Mouse (Mus musculus): Measurements from ENCODE around the gene Ppp1r3g.
A peak's percentile ranks its signal among the peaks of the same experiment; 100 is the strongest.

Gene Ppp1r3g

GRCm38 (mm10) chr13:35958539-35958938 lies at the start of gene Ppp1r3g:
Gene Ppp1r3g, plus strand, starts transcription at chr13:35958839.
- no peaks in the 10 kb centered on the region for H3K36me3 ChIP-seq (ENCODE audit: control insufficient read depth, insufficient read depth, low read length, poor library complexity, severe bottlenecking)
- DNase-seq (ENCODE audit: low read depth, low spot score), result no peak
- H3K27me3 ChIP-seq (ENCODE audit: control insufficient read depth, insufficient read depth, low read length, poor library complexity, severe bottlenecking), result no peaks in the 10 kb centered on the region

DNA sequence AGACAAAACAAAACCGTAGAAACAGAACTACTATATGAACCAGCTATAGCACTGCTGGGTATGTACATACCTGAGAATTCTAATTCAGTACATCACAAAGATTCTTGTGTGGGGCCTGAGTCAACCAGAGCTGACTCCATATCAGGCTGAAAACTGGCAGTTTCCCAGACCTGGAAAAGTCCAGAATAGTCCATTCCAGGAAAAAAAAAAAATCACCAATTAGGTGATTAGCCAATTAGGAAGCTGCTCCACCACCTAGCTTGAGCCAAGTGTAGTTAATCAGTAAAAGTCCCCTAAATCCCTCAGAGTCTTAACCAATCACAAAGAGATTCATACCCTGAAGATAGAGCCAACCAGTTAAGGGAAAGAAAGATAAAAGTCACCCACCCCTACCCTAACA lies 47.2 kb upstream of the Ppp1r3g start:
- DNase-seq (ENCODE audit: low read depth, low spot score), result no peak
- Histone ChIP-seq H3K27me3 (ENCODE audit: control insufficient read depth, insufficient read depth, low read length, poor library complexity, severe bottlenecking) (no peaks in the 10 kb centered on the region; the same call in 1 of the 2 replicates), H3K36me3 (ENCODE audit: control insufficient read depth, insufficient read depth, low read length, poor library complexity, severe bottlenecking) (no peaks in the 10 kb centered on the region)

DNA sequence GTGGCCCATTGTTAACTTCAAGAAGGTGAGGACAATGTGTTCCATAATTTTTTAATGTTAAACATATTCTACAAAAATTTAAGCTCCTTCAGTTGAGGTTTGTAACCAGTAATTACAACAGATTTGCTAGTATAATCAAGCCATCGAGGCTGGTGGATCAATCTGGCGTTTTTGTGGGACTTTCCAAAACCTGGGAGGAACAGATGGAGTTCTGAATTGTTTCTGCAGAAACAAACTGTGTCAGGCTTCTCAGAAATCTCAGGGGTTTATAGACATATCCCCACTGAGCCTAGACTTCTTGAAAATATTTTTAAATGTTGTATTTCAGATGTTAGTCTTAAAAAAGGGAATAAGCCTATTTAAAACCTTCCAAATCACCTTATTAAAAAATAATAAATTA lies 20.6 kb upstream of the Ppp1r3g start:
- no peak for DNase-seq (ENCODE audit: low read depth, low spot score)

DNA sequence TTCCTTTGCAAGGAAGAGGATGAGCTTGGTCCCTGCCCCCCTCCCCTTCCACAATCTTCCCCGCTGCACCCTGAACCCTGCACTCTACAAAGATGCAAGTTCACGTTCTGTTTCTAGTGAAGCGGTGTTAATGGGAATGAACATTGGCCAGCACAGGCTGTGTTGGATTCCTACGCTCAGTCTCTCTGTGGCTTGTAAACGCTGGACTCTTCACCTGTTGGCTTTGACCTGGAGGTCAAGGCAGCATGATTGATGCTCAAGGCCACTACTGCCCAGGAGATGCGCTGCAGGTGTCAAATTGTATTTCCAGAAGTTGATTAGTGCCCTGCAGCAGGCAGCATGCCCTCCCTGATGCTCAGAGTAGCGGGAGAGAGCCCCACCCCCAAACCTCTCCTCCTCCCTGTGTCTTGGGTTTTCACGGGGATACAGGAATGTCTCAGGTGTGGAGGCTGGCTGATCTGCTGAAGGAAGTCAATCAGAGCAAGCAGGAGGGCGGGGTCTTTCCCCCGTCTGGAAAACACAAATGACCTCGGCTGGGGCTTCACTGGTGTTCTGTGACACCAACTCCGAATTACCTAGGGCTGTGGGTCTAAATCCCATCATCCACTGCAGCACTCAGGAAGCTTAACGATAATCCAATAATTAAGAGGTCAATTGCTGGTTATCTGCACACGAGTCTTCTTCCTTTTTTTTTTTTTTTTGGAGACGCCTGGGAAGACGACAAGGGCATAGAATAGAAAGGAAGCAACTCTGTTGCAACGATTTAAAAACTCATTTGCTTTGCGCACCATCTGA lies 18.6 kb upstream of the Ppp1r3g start:
- H3K27me3 ChIP-seq (ENCODE audit: control insufficient read depth, insufficient read depth, low read length, poor library complexity, severe bottlenecking), result no peaks in the 10 kb centered on the region
- DNase-seq (ENCODE audit: low read depth, low spot score), result no peak

More for the DNA sequence above, 20.6 kb upstream of the Ppp1r3g start:
- no peaks in the 10 kb centered on the region for H3K27me3 ChIP-seq (ENCODE audit: control insufficient read depth, insufficient read depth, low read length, poor library complexity, severe bottlenecking)
- H3K36me3 ChIP-seq (ENCODE audit: control insufficient read depth, insufficient read depth, low read length, poor library complexity, severe bottlenecking), result no peaks in the 10 kb centered on the region

GRCm38 (mm10) chr13:35940934-35941333 lies 17.7 kb upstream of the Ppp1r3g start:
- DNase-seq (ENCODE audit: low read depth, low spot score), result no peak
- H3K27me3 ChIP-seq (ENCODE audit: control insufficient read depth, insufficient read depth, low read length, poor library complexity, severe bottlenecking), result no peaks in the 10 kb centered on the region

More for the DNA sequence above, 18.6 kb upstream of the Ppp1r3g start:
- no peaks in the 10 kb centered on the region for H3K36me3 ChIP-seq (ENCODE audit: control insufficient read depth, insufficient read depth, low read length, poor library complexity, severe bottlenecking)

DNA sequence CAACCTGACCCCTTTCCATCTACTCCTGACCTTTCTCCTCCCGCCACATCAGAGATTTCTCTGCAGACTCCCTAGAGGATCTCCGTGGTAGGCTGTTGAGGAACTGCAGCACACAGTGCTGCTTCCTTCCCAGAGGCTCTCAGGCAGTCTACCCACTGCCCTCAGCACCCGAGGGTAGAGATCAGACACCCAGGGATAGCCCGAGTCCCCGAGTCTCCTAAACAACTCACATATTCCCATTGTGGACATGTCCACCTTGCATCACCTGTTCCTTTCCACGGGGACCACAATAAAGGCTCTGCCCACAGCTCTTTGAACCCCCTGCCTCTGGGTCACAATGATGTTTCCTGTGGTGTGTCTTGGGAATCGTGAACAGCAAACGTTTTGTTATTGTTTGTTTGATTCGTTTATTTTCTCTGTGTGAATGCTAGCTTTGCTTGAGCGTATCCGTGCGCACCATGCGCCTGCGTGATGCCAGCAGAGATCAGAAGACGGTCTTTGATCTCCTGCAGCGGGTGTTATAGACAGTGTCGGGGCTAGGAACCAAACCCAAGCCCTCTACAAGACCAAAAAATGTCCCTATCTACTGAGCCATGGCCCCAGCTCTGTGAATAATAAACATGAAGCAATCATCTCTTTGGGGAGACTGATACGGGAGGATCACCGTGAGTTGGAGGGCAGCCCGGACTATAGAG lies 11.8 kb upstream of the Ppp1r3g start:
- H3K36me3 ChIP-seq (ENCODE audit: control insufficient read depth, insufficient read depth, low read length, poor library complexity, severe bottlenecking), result no peaks in the 10 kb centered on the region
- no peak for DNase-seq (ENCODE audit: low read depth, low spot score)
- no peaks in the 10 kb centered on the region for H3K27me3 ChIP-seq (ENCODE audit: control insufficient read depth, insufficient read depth, low read length, poor library complexity, severe bottlenecking)

More at GRCm38 (mm10) chr13:35940934-35941333, 17.7 kb upstream of the Ppp1r3g start:
- H3K36me3 ChIP-seq (ENCODE audit: control insufficient read depth, insufficient read depth, low read length, poor library complexity, severe bottlenecking), result no peaks in the 10 kb centered on the region

DNA sequence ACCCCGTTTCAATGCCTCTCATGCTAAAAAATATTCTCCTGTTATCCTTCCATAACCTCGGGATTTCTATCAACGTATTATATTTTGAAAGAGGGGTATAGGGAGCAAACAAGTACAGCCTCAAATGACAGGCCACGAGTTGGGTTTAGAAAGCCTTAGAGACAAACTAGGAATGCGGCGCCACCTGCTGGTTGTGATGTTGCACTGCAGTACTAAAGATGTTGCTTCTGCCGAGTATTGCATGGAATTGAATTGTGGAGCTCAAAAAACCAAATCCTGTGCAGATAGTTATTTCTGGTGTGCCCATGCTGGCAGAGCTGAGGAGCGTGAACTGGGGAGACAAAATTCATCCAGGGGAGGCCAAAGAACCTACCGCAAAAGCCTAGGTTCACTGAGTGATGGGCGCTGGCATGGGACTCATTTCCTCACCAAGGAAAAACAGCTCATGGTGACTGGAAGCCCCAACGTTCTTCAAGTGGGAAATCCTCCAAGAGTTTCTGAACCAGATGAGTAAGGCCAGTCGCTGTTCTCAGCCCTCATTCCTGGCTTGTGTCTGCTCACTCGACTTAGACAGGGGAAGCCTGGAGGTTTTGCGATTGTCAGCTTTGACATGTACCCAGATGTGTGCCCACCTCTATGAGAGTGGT lies 11.2 kb upstream of the Ppp1r3g start:
- Histone ChIP-seq H3K36me3 (ENCODE audit: control insufficient read depth, insufficient read depth, low read length, poor library complexity, severe bottlenecking) (no peaks in the 10 kb centered on the region), H3K27me3 (ENCODE audit: control insufficient read depth, insufficient read depth, low read length, poor library complexity, severe bottlenecking) (no peaks in the 10 kb centered on the region)
- peak; percentile 77 for DNase-seq (ENCODE audit: low read depth, low spot score)

DNA sequence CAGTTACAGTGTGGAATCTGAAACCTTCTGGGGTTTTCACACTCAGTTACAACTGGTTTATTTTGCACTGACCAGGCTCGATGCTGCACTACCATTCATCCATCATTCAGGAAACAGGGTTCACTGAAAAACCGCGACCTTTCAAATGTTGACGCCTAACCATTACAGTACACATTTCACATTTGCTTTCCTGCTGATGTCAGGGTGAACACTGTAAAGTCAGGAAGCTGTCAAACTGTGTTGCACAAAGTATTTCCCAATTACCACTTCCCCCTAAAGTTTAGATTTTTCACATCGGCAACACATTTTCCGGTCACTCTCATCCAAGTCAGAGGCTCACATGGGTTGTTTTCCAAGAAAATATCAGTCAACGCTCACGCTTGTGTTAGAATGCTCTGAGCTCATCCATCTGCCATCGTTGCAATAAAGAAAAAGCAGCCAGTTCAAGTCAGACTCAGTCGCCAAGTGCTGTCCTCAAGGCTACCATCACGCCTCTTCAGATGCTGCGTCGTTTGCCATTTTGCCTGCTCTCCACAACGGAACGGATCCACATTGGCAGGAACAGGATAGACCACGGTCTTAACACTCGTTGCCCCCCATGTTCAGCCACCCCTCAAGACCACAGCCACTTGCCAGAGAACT lies 8.7 kb upstream of the Ppp1r3g start:
- H3K27me3 ChIP-seq (ENCODE audit: control insufficient read depth, insufficient read depth, low read length, poor library complexity, severe bottlenecking), result no peaks in the 10 kb centered on the region
- DNase-seq (ENCODE audit: low read depth, low spot score), result no peak
- no peaks in the 10 kb centered on the region for H3K36me3 ChIP-seq (ENCODE audit: control insufficient read depth, insufficient read depth, low read length, poor library complexity, severe bottlenecking)

DNA sequence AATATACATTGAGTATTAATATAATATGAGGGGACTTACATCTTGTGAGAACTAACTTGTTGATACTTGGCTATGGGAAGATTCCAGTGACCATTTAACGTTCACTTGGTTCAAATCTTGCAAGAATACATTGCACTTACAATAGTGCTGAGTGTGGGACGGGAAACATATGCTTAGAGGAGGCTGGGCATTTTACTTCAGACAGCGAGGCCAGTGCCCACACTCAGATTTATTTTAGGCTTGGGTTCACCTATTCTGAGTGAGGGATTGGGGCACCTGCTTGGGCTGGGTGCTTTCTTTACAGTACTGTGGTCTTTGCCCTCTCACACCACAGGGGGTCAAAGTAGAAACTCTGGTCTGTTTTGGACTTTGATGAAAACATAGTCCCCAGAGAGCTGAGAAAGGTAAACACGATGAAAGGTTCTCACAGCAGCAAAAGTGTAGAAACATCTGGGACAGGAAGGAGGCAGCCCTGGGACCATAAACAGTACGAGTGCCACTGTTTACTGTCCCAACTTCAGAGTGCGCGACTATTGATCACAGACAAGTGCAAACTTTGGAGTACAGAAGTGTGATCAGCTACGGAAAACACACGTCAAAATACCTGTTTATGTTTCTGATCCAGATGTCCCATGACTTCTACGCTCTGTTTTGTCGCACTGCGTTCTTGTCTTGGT lies 890 bp downstream of the Ppp1r3g start:
- Histone ChIP-seq H3K27me3 (ENCODE audit: control insufficient read depth, insufficient read depth, low read length, poor library complexity, severe bottlenecking) (no peaks in the 10 kb centered on the region), H3K36me3 (ENCODE audit: control insufficient read depth, insufficient read depth, low read length, poor library complexity, severe bottlenecking) (no peaks in the 10 kb centered on the region)

GRCm38 (mm10) chr13:35963583-35963982 lies 4.9 kb downstream of the Ppp1r3g start:
- H3K27me3 ChIP-seq (ENCODE audit: control insufficient read depth, insufficient read depth, low read length, poor library complexity, severe bottlenecking), result no peaks in the 10 kb centered on the region
- no peak for DNase-seq (ENCODE audit: low read depth, low spot score)
- H3K36me3 ChIP-seq (ENCODE audit: control insufficient read depth, insufficient read depth, low read length, poor library complexity, severe bottlenecking), result no peaks in the 10 kb centered on the region

More for the DNA sequence above, 890 bp downstream of the Ppp1r3g start:
- no peak for DNase-seq (ENCODE audit: low read depth, low spot score)

- Histone ChIP-seq H3K36me3 (ENCODE audit: control insufficient read depth, insufficient read depth, low read length, poor library complexity, severe bottlenecking) (no peaks in the 10 kb centered on the region), H3K27me3 (ENCODE audit: control insufficient read depth, insufficient read depth, low read length, poor library complexity, severe bottlenecking) (no peaks in the 10 kb centered on the region)
- DNase-seq (ENCODE audit: low read depth, low spot score), result no peak
Measured at GRCm38 (mm10) chr13:35967690-35968089, 9.1 kb downstream of the Ppp1r3g start.

DNA sequence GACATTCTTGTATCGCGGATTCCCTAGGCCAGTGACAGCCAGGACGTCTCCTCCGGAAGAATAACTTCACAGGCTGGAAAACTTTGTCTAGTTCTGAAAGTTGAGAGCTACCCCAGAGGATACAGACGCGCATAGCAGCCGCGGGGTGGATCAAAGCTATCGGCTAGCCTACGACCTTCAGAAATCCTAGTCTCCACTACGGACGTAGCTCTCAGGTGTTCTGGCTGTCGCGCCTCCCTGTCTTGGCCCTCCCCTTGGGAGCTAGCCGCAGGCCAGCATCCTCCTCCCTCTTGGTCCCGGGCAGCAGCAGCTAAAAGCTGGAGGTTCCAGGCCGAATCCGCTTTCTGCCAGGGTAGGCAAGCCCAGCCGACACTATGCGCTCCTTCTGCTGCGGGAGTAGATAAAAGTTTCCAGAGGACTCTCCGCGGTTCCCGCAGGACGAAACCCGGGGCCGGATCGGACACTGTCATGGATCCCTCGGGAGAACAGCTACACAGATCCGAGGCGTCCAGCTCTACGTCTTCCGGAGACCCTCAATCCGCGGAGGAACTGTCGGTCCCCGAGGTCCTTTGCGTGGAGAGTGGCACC lies 9.6 kb downstream of the Ppp1r3g start:
- Histone ChIP-seq H3K36me3 (ENCODE audit: control insufficient read depth, insufficient read depth, low read length, poor library complexity, severe bottlenecking) (no peaks in the 10 kb centered on the region), H3K27me3 (ENCODE audit: control insufficient read depth, insufficient read depth, low read length, poor library complexity, severe bottlenecking) (no peaks in the 10 kb centered on the region)
- no peak for DNase-seq (ENCODE audit: low read depth, low spot score)

DNA sequence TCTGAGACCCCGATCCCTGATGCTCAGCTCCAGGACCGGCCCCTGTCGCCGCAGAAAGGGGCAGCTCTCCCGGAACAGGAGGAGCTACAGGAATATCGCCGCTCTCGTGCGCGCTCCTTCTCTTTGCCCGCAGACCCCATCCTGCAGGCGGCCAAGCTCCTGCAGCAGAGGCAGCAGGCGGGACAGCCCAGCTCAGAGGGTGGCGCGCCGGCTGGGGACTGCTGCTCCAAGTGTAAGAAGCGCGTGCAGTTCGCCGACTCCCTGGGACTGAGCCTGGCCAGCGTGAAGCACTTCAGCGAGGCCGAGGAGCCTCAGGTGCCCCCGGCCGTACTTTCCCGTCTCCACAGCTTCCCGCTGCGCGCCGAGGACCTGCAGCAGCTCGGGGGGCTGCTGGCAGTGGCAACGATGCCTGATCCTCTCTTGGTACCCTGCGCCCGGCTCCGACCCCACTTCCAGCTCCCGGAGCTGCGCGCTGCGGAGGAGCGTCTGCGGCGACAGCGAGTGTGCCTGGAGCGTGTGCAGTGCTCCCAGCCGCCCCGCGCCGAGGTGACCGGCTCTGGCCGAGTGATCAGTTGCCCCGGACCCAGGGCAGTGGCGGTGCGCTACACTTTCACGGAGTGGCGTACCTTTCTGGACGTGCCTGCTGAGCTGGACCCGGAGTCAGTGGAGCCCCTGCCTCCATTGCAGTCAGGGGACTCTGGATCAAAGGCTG lies 10.2 kb downstream of the Ppp1r3g start:
- no peak for DNase-seq (ENCODE audit: low read depth, low spot score)
- no peaks in the 10 kb centered on the region for H3K36me3 ChIP-seq (ENCODE audit: control insufficient read depth, insufficient read depth, low read length, poor library complexity, severe bottlenecking)

GRCm38 (mm10) chr13:35969431-35969721 lies 10.7 kb downstream of the Ppp1r3g start:
- H3K36me3 ChIP-seq (ENCODE audit: control insufficient read depth, insufficient read depth, low read length, poor library complexity, severe bottlenecking), result no peaks in the 10 kb centered on the region
- no peaks in the 10 kb centered on the region for H3K27me3 ChIP-seq (ENCODE audit: control insufficient read depth, insufficient read depth, low read length, poor library complexity, severe bottlenecking)
- no peak for DNase-seq (ENCODE audit: low read depth, low spot score)

More for the DNA sequence above, 10.2 kb downstream of the Ppp1r3g start:
- H3K27me3 ChIP-seq (ENCODE audit: control insufficient read depth, insufficient read depth, low read length, poor library complexity, severe bottlenecking), result no peaks in the 10 kb centered on the region
